Mouse (Mus musculus) forebrain, embryonic 16.5 days (tissue): ENCODE results near the gene Polr2e. TPM values are rescaled to one million over a fixed set of nuclear protein-coding genes. Genes with fewer than 3 reads are reported as not detected.

ENCODE experiments used
- ATAC-seq: fragments of 200-750 bp; cut with Nextera tagmentation; 2 replicates; pipeline ENCODE4 v1.8.0; 2017; ENCODE audit warnings: mild to moderate bottlenecking, moderate library complexity
- H3K27ac ChIP-seq: fragments of 300-500 bp; sonication (generic); 2 replicates; pipeline ENCODE4 v1.5.1; 2014; ENCODE audit warnings: low read length, control low read depth
- H3K27me3 ChIP-seq: fragments of 300-500 bp; sonication (generic); replicated peaks from 2 replicates; pipeline ENCODE4 v1.6.1; 2014; ENCODE audit warnings: low read length; ENCODE audit not compliant: control insufficient read depth, insufficient read depth
- H3K36me3 ChIP-seq: fragments of 300-500 bp; sonication (generic); 2 replicates; pipeline ENCODE4 v1.6.1; 2014; ENCODE audit not compliant: control insufficient read depth, insufficient read depth
- H3K4me1 ChIP-seq: fragments of 300-500 bp; sonication (generic); replicated peaks from 2 replicates; pipeline ENCODE4 v1.6.1; 2014; ENCODE audit warnings: low read length; ENCODE audit not compliant: control insufficient read depth, insufficient read depth
- H3K4me2 ChIP-seq: fragments of 300-500 bp; sonication (generic); 2 replicates; pipeline ENCODE4 v1.6.1; 2014; ENCODE audit warnings: mild to moderate bottlenecking, low read length, control low read depth
- H3K4me3 ChIP-seq: fragments of 300-500 bp; sonication (generic); replicated peaks from 2 replicates; pipeline ENCODE4 v1.5.1; 2014; ENCODE audit warnings: mild to moderate bottlenecking, low read length, control low read depth
- H3K9ac ChIP-seq: fragments of 300-500 bp; sonication (generic); replicated peaks from 2 replicates; pipeline ENCODE4 v1.6.1; 2014; ENCODE audit warnings: low read depth, low read length, control low read depth
- H3K9me3 ChIP-seq: fragments of 300-500 bp; sonication (generic); 2 replicates; pipeline ENCODE4 v1.6.1; 2016; ENCODE audit warnings: low read length; ENCODE audit not compliant: control insufficient read depth
- WGBS: fragments of 180-500 bp; shearing (Covaris S2); extraction: QIAGEN DNeasy Blood & Tissue Kit; methylation state at CpG from one replicate; pipeline ENCODE4 v1.1.7; 2014; 5-methylcytosine and 5-hydroxymethylcytosine counted together
- polyA plus RNA-seq: library from polyadenylated mRNA; unstranded; fragments of >200 nt; fragmentation: Nextera tagmentation; extraction: Ambion mirVana; gene quantifications from 2 replicates; pipeline ENCODE4 v1.2.1, GENCODE M21; 2015

Gene Polr2e
- polyA plus RNA-seq, result 173 and 178 TPM in 2 replicates

GRCm38 (mm10) chr10:80039559-80039979 is at the start of gene Polr2e:
Gene Polr2e, minus strand, starts transcription at chr10:80039795.
- Histone ChIP-seq H3K9ac (peak within 1 kb of the TSS; percentile 64), H3K36me3 (peaks cover 16% of the 10 kb centered on the region), H3K9me3 (no peaks in the 10 kb centered on the region), H3K4me2 (peak within 1 kb of the TSS; percentile 72), H3K4me3 (peak within 1 kb of the TSS; percentile 69), H3K4me1 (peaks cover 17% of the 10 kb centered on the region), H3K27me3 (no peaks in the 10 kb centered on the region), H3K27ac (peak within 1 kb of the TSS; percentile 16; the same call in 1 of the 2 replicates)
- ATAC-seq, result peak; percentile 99
- under 1% methylated on average over 39 of the region's 40 CpGs for WGBS

GRCm38 (mm10) chr10:80089146-80089545 is 49.6 kb upstream of the Polr2e start:
- no peak overlapping the region for H3K9ac ChIP-seq
- no peaks in the 10 kb centered on the region for H3K27me3 ChIP-seq
- ATAC-seq, result no peak

DNA sequence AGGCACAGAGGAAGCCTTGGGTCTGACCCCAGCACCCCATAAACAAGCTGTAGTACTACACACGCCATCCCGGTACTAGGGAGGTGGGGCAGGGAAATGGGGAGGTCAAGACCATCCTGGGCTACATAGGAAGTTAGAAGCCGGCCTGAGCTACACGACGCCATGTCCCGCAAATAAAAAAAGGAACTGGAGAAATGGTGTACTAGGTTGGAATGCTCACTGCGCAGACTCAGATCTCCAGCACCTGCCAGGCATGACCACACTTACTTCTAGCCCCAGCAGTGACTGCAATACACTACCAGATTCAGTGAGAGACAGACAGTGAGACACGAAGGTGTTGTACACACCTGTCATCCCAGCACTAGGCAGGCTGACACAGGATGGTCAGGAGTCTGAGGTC is 47.9 kb upstream of the Polr2e start:
- Histone ChIP-seq H3K9ac (no peak overlapping the region), H3K27ac (no peak overlapping the region), H3K9me3 (no peaks in the 10 kb centered on the region), H3K4me2 (no peak overlapping the region), H3K4me3 (no peak overlapping the region), H3K27me3 (no peaks in the 10 kb centered on the region), H3K36me3 (no peaks in the 10 kb centered on the region), H3K4me1 (peaks cover 4% of the 10 kb centered on the region)
- WGBS, result 92% methylated on average over 8 of the region's 8 CpGs
- no peak for ATAC-seq

More at GRCm38 (mm10) chr10:80089146-80089545, 49.6 kb upstream of the Polr2e start:
- Histone ChIP-seq H3K4me1 (peaks cover 4% of the 10 kb centered on the region), H3K27ac (no peak overlapping the region), H3K9me3 (no peaks in the 10 kb centered on the region), H3K36me3 (no peaks in the 10 kb centered on the region), H3K4me2 (no peak overlapping the region), H3K4me3 (no peak overlapping the region)
- WGBS, result 64% methylated on average over 4 of the region's 4 CpGs

DNA sequence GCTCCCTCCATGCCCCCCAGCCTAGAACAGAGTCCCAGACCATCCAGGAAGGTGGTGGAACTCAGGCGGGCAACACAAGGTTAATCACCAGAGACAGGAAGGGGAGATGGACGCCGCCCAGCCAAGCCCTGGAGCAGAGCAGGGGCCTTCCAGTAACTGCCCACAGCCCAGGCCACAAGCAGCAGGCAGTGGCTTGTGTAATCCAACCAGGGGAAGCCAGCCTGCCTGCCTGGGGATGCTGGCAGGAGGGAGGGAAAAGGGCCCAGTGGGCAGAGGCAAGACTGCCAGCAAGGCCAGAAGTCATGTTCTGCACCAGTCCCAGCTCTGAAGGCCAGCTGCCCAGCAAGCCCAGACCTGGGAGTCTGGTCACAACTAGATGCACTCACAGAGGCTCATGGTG is 47.3 kb upstream of the Polr2e start:
- no peak for ATAC-seq
- H3K9ac ChIP-seq, result no peak overlapping the region
- no peak overlapping the region for H3K27ac ChIP-seq
- H3K4me1 ChIP-seq, result peaks cover 4% of the 10 kb centered on the region
- H3K36me3 ChIP-seq, result no peaks in the 10 kb centered on the region
- no peak overlapping the region for H3K4me3 ChIP-seq
- WGBS, result 85% methylated on average over 3 of the region's 3 CpGs
- no peak overlapping the region for H3K4me2 ChIP-seq
- no peaks in the 10 kb centered on the region for H3K9me3 ChIP-seq
- no peaks in the 10 kb centered on the region for H3K27me3 ChIP-seq

DNA sequence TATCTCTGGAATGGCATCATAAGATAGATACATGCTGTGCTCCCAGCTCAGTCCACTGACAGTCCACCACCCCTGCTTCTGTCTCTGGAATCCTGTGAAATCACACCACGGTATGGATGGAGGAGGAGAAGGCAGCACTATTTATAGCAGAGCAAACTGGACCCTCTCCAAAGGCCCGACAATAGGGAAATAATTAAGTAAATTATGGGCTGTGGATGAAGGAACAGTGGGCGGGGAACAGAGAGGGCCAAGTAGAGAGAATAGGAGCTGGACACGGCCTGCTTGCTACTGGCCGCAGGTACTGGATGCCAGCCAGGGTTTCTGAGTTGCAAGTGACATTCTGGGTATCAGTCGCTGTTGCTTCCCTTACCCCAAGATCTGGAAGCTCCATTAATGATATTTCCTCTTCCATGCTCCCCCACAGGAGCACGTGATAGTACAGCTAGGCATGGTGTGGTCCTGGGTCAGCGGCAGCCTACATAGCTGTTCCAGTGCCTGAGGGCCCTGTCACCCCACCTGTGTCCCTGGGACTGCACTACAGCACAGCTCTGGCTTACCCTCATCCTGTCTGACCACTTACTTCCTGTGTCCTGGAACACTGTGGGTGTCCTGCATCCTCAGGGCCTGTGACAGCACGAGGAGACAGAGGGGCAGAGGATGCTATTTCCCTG is 45.4 kb upstream of the Polr2e start:
- H3K36me3 ChIP-seq, result no peaks in the 10 kb centered on the region; the same call in none of the 2 replicates
- H3K9ac ChIP-seq, result no peak overlapping the region
- H3K4me1 ChIP-seq, result peaks cover 4% of the 10 kb centered on the region
- H3K9me3 ChIP-seq, result no peaks in the 10 kb centered on the region
- H3K27ac ChIP-seq, result no peak overlapping the region
- no peak overlapping the region for H3K4me3 ChIP-seq
- WGBS, result 60% methylated on average over 9 of the region's 9 CpGs
- peak; percentile 45 for ATAC-seq
- no peak overlapping the region for H3K4me2 ChIP-seq
- H3K27me3 ChIP-seq, result no peaks in the 10 kb centered on the region

DNA sequence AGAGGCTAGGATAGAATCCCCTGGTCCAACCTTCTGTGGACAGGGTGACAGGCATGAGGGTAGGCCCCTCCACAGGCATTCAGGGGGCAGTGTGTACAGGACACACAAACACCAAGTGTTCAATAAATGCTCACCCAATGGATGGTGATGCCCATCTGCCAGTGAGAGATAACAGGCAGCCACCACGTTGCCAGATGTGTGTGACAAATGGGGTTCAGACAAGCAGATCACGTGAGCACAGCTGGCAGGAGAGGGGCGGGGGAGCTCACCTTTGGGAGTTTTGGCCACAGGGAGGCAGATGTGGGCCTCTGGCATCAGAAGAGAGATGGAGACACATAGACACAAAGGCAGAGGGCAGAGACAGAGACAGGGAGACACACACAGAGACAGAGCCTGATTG is 41.5 kb upstream of the Polr2e start:
- H3K4me2 ChIP-seq, result no peak overlapping the region
- no peak overlapping the region for H3K9ac ChIP-seq
- H3K27ac ChIP-seq, result no peak overlapping the region
- H3K36me3 ChIP-seq, result no peaks in the 10 kb centered on the region; the same call in none of the 2 replicates
- no peak overlapping the region for H3K4me3 ChIP-seq
- no peaks in the 10 kb centered on the region for H3K27me3 ChIP-seq
- H3K9me3 ChIP-seq, result no peaks in the 10 kb centered on the region
- WGBS, result 83% methylated on average over 3 of the region's 3 CpGs
- peaks cover 4% of the 10 kb centered on the region for H3K4me1 ChIP-seq
- ATAC-seq, result no peak

GRCm38 (mm10) chr10:80080396-80081070 is 40.9 kb upstream of the Polr2e start:
- Histone ChIP-seq H3K4me2 (no peak overlapping the region), H3K9ac (no peak overlapping the region), H3K36me3 (no peaks in the 10 kb centered on the region; the same call in none of the 2 replicates), H3K9me3 (no peaks in the 10 kb centered on the region), H3K4me1 (peaks cover 4% of the 10 kb centered on the region), H3K27me3 (no peaks in the 10 kb centered on the region), H3K27ac (no peak overlapping the region), H3K4me3 (no peak overlapping the region)
- no peak for ATAC-seq
- 89% methylated on average over 16 of the region's 16 CpGs for whole genome bisulfite sequencing

DNA sequence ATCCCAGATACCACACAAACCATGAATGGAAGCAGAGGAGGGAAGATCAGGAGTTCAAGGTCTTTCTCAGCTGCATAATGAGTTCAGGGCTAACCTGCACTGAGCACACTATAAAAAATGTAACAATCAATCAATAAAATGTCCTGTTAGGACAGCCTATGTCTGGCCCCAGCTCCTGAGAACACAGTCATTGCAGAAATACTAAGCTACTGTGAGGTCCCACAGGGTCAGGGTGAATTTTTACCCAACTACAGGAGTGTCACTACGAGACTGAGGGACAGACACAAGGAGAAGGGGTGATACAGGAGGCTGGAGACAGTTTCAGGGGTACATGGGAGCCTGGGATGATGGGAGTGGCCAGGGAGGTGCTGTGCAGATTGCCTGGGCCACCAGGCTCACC is 38.8 kb upstream of the Polr2e start:
- Histone ChIP-seq H3K4me2 (no peak overlapping the region), H3K9me3 (no peaks in the 10 kb centered on the region), H3K27ac (no peak overlapping the region), H3K4me1 (no peaks in the 10 kb centered on the region), H3K4me3 (no peak overlapping the region), H3K27me3 (no peaks in the 10 kb centered on the region), H3K36me3 (no peaks in the 10 kb centered on the region; the same call in none of the 2 replicates), H3K9ac (no peak overlapping the region)
- 100% methylated on average over 1 of the region's 1 CpGs for WGBS
- ATAC-seq, result no peak

DNA sequence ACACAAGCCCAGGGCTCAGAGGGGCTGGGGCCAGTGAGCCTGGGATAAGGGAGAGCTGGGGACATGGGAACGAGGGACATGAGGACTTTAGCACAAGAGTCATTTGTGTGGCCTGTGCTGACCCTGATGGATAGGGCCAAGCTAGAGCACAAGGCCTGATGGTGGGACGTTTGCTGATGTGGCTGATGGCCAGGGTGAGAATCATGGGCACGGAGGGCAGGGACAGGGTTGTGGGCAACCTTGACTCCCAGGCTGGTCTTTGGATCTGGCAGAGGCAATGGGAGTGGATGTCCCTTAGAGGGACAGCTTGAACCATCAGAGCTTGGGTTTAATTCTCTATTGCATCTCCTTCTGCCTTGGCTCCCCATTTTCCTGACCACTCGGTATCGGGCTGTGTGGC is 37.7 kb upstream of the Polr2e start:
- Histone ChIP-seq H3K9me3 (no peaks in the 10 kb centered on the region), H3K36me3 (no peaks in the 10 kb centered on the region; the same call in none of the 2 replicates), H3K4me3 (no peak overlapping the region), H3K27me3 (no peaks in the 10 kb centered on the region), H3K4me2 (no peak overlapping the region), H3K9ac (no peak overlapping the region), H3K27ac (no peak overlapping the region), H3K4me1 (no peaks in the 10 kb centered on the region)
- no peak for ATAC-seq
- 86% methylated on average over 5 of the region's 5 CpGs for WGBS
